Mouse (Mus musculus): Measurements from ENCODE around the gene Tfap2c. TPM values are rescaled to one million over a fixed set of nuclear protein-coding genes. Genes with fewer than 3 reads are reported as not detected.
A peak's percentile ranks its signal among the peaks of the same experiment; 100 is the strongest.

Tfap2c gene
- total and polyA plus RNA-seq, 3 experiments = not detected

DNA sequence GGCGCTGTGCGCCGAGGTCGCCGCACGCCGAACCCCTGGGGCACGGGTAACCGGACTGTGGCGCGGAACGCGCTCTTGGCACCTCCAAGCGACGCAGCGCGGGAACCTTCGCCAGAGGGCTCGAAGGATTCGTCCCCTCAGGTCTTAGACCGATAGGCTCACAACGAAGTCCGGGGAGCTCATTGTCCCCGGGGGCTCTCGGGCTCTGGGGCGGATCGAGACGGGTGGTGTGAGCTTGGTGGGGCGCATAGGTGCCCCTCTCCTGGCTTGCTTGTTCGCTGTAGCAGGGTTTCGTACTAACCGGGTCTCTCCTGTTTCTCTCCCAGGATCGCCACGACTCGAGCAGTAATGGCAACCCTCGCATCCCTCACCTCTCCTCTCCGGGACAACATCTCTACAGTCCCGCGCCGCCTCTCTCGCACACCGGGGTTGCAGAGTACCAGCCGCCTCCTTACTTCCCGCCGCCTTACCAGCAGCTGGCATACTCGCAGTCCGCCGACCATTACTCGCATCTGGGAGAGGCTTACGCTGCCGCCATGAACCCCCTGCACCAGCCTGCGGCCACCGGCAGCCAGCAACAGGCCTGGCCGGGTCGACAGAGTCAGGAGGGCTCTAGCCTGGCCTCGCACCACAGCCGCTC is 1.8 kb downstream of the Tfap2c start:
- DNase-seq = no peak

DNA sequence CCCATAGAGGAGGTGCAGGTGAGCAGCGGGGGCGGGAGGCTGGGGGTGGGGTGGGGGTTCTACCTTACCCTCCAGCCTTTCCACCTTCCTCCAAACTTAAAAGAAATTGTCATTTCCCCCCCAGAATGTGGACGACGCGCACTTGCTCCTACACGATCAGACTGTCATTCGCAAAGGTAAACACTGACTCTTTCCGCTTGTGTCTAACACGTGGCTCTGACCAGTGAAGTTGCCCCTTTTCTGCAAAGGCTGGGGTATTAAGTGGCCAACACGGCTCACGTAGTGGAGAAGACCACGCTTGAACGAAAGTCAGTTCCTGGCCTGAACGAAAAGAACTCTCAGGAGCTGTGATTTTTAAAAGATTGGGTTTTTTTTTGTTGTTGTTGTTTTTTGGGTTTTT is 2.5 kb downstream of the Tfap2c start:
- no peak for DNase-seq

DNA sequence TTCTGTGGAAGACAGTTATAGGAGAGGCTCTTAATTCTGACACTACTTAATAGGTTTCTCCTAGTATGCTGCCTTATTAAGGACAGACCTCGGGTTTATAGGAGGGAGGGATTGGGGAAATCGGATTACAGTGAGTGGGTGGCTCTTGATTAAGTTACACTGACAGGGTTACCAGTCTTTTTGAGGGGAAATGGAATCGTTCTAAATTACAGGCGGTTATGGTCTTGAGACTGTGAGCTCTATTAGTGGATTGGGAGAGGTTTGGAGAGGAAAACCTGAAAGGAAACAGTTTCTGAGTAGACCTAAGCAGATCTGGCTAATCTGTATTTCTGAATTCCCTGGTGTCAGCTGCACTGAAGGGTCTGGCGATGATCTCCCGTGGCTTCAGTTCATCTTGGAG is 3.3 kb downstream of the Tfap2c start:
- DNase-seq = no peak

DNA sequence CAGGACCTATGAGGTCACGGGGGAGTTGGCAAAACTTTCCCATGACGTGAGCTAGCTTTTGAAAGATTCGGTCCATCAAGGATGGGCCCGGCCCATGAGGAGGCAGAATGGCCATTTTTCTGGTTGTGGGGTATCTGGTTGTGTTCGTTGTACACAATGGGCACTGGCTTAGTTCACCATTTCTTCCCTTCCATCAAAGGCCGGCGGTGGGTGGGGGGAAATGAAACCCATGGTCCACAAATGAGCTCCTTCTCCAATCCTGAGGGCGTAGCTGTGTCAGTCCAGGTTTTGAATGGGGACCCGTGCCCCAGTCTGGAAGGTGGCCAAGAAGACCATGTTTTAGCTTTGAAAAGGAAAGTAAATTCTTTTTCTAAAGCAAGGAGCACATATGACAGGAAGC is 4.8 kb downstream of the Tfap2c start:
- no peak for DNase-seq

DNA sequence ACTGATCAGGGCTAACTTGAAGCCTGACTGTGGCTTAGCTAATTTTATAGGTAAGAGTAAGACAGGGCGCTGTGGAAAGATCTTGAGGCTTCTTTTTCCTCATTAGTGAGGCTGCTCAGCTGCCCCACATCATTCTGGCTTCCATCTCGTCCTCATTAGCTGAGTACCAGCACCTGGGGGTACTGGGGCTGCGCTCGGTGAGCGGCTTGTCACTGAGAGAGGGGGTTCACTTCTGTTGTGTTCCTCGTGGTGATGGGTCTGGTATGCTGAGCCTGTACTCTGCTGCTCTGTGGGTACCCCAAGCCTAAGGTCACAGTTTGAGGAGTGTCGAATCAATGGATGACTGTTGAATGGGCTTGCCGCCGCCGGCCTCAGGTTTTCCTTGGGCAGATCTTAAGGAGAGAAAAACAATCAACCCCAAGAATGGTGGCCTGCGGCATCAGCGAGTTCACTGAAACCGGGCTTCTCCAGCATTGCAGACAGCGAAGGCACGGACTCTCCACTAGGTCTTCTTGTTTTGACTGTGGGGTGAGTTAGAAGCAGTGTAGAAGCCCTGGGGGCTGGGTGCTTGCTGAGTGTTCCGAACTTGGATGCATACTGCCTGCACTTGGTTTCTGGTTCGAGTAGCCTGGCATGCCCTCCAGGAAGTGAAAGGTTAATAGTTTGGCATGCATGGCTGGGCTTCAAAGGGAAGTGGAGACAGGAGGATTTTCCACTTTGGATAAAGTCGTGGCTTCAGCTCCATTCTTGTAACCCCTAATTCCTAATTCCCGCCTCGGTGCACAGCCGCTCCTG is 9.5 kb downstream of the Tfap2c start:
- no peak for DNase-seq

DNA sequence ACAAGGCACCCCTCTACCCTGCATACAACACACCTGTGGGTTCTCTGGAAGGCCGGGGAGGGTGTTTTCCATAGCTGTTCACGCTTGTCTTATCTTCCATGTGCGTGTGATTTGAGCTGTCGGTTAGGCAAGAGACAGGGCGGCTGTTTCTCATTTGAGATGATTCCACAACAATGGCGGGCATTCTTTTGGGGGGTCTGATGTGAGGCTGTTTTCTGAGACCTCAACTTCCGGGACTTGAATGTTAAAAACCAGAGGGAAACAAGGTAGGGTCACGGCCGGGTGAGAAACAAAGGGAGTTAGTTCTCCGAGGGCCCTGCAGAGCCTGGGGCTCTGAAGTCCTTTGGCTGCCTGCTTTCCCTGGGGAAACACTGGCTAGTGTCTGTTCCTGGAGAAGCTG is 11.6 kb downstream of the Tfap2c start:
- no peak for DNase-seq

DNA sequence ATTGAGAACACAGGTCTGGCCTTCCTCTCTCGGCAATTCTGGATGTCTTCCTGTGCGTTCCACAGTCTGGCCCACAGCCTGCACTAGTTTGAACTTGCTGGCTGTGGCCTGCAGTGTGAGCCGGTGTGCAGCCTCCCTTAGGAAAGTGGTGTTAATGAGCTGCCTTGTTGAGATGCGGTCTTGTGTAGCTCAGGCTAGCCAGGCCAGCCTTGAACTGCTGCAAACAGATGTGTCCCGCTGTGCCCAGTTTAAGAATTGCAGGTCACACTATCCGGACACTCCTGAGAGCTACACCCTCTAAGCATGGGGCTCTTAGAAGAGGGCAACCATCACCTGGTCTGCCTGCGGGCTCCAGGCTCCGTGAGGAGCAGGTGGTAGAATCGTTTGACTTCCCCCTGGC is 18.4 kb downstream of the Tfap2c start:
- no peak for DNase-seq

DNA sequence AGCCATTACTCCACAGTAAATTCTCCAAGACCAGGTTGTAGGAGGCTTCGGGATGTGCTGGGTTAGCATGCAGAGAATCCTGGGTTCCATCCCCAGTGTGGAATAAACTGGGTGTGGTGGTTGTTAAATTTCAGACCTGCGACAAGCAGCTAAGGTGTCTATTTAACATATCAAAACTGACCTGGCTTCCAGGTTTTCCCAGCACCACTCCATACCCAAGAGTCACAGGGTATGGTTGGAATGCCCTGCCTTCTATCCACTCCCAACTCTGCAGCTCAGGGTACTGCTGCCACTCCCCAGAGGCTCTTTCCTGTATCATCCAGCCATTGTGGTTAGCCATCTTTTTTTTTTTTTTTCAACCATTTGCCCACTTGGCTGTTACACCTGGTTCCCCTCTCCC is 19.1 kb downstream of the Tfap2c start:
- no peak for DNase-seq

DNA sequence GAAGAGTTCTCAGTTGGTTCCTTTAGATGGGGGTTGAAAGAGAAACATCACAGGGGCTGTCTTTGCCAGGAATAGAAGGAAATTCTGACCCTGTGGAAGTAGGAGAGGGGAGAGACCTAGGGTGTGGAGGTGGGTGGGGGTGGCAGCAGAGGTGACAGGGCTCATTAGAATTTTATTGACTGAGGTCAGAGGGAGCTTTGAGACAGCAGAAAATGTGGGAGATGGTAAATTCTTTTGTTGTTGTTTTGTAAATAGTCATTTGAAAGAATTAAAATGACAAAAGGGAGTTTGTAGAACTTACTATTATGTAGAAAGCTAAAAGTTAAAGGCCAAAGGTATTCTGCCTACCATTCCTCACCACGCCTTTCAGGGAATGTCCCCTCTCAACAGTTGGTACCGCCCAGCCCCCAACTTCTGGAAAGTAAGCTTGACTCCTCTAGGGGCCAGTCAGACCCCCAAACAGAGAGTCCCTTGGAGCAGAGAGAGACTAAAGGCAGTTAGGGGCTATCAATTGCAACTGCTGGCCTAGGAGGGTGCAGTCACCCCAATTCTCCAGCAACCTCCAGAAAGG is 27.9 kb downstream of the Tfap2c start:
- DNase-seq = no peak

DNA sequence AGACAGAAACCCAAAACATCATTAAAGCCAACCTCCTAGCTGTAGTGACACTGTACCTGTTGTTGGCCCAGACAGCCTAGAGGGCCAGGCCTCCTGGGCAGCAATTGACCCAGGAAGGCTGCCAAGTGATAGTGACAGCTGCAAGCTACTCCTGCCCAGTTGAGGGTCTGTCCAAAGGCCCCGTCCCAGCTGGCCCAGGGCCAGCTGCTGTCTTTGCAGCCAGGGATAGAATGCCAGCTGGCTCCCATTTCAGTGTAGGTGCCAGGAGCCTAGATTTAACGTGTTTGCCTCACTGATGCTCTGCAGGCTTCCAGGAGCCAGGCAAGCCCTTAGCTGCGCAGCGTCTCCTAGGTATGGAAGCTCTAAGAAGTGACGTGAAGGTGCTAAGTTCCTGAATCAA is 29.8 kb downstream of the Tfap2c start:
- peak; percentile 44 for DNase-seq

DNA sequence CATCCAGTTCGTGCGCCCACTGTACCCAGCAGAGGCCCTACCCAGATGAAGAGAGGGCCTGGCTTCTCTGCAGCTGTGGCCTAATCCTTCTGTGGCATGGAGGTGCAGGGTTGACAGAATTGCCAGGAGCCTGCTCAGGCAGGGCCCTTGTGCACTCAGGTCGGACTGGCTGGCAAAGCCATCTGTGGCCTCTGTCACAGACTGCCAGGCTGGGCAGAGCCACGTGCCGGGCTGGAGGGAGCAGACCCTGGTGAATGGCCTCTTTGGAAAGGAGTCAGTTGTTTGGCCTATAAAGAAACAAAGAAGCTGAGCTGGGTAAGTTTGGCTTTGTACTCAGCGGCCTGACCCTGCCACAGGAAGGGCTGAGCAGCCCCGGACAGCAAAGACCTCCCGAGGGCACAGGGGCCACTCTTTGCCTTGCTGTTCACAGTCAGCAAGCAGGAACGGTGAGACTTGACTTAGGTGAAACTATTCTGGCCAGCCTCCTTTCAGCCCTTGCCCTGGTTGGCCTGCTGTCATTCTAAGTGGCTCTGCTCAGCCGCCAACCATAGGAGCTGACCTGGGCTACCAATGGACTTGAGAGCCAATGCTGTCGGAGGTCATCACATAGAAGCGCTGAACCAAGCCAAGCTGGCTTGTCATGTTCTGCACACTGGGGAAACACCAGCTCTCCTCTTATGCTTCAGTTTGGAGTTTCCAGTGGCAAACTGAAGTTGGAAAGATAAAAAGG is 31.3 kb downstream of the Tfap2c start:
- peak; percentile 28 for DNase-seq

DNA sequence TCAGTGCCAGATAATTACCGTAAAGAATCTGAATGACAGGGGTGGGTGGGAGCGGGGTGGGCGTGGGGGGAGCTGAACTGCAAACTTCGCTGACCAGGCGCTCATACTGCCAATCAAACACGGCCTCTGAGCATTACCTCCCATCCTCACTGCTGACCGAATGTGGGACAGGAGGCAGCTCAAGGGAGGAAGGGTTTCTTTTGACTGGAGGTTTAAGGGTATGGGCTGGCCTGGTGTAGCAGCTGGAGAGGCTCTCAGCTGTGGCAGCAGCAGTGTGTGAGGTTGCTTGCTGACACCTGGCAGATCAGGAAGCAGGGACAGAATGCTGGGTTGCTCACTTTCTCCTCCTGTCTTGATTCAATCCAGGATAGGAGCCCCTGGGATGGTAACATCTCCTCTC is 33.9 kb downstream of the Tfap2c start:
- DNase-seq = no peak

DNA sequence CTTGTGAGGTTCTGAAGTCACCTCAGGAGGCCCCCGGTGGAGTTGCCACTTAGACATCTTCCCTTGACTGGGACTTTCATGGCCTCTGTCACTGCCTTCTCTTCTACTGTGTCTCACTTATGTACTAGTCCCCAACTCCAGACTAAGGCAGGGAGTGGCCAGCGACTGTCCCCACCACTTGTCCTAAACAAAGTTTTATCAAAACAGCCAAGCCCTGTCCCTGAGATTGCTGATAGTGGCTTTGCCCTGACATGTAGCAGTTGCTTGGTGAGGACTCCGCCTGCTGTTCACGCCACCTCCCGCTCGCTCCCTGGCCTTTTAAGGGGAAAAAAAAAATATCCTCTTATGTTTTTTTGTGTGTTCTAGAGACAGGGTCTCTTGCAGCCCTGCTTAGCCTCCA is 35.9 kb downstream of the Tfap2c start:
- no peak for DNase-seq

DNA sequence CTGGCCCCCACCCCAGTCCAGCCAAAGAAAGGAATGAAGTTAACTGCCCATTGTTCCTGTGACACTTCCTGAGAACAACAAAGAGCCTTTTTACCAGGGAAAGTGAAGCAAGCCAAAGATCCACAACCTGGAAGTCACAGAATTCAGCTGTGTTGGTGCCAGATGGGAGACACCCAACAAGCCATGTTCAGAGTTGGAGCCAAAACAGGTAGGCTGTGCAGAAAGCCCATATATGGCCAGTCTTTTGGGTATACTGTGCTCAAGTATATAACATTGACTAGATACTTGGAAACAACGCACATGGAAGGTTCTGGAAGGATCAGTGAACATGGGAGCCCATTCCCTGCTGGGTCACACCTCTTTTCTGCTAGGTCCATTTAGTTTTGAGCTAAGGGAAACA is 39.7 kb downstream of the Tfap2c start:
- no peak for DNase-seq

DNA sequence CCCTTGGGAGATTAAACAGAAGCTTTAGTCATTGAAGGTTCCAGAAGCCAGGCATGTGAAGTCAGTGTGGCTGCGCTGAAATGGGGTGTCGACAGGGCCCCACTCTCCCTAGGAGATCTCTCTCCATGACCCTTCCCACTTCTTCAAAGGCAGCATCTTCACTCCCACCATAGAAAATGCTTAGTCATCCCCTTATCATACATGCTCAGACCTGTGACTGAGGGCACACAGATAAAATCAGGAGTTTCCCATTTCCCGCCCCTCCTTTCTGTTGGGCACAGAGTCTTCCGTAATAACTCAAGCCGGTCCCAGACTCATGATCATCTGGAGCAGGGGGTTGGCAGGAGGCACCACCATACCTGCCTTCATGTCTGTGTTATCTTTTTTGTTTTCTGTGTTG is 41.4 kb downstream of the Tfap2c start:
- no peak for DNase-seq

DNA sequence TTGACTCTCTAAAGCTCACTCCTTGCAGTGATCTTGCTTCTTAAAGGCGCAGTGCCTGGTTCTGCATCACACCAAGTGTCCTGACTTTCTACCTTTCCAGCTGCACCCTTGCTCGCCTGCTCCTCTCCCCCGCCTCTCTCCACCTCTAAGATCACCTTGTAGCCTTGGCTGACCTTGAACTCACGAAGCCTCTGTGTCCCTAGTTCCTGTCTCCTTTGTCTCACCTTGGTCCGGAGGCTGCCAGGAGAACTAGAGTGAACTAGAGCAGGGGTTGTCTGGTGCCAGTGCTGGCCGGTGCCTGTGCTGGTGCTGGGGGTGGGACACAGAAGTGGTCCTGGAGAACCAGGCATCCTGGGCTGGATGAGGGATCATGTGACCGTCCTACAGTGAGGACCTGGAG is 44.9 kb downstream of the Tfap2c start:
- DNase-seq = no peak

DNA sequence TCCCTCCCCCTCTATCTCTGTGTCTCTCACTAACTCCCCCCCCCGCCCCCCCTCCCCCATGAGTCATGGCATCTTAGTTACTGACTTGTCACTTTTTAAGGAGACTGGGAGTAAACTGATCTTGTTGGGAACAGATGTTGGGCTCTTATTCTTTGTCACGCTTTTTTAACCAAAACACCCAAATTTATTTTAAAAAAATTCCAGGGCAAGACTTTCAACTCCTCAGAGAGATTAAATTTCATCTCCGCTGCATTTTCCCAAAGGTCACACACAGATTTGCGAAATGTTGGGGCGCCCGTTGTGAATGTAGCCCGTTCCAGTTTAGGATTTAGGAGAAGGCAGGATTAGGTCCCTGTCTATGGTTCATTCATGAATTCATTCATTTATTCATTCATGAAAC is 47.7 kb downstream of the Tfap2c start:
- DNase-seq = no peak

DNA sequence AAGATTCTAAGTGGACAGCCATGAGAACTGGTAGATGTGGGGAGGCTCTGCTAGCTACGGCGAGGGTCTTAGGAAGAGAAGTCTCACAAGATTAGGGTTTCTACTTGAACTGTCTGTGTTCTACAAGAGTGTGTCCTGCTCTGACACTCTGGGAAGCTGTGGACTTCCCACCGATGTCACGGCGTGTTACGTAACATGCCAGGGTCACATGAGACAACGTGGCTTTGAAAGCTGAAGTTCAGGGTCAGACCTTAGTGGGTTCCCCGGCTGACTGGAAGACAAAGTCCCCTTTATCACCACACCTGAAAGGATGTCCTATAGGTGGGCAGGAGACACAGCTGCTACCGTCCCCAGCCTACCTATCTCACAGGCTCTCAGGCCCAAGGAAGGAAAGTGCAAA is 48.5 kb downstream of the Tfap2c start:
- DNase-seq = peak; percentile 55

DNA sequence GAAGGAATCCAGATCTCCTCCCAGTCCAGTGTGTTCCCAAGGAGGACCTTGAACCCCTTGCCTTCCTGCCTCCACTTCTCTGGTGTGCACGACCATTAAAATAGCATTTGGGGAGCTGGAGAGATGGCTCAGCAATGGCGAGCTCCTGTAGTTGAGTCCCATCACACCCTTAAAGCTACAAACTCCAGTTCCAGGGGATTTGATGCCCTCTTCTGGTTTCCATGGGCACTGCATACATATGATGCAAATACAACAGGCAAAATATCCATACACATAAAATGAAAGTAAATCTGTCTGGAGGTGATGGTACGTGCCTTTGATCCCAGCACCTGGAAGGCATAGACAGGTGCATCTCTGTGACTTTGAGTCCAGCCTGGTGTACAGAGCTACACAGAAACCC is 55.2 kb downstream of the Tfap2c start:
- no peak for DNase-seq

DNA sequence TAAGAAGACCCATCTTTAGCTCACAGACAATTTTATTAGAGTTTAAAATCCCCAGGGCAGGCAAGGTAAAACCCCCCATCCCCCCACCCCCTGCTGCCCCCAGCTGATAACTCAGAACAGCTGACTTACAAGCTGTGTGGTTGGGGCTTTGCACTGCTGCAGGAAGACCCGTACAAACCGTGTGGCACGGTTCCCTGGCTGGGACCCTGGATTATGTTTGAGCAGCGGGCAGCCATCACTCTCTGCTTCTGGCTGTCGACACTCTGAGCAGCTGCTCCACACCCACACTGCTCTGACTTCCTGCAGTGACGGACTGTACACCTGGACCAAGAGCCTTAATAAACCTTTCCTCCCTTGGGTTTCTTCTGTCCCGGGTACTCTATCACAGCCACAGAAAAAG is 56.2 kb downstream of the Tfap2c start:
- no peak for DNase-seq

DNA sequence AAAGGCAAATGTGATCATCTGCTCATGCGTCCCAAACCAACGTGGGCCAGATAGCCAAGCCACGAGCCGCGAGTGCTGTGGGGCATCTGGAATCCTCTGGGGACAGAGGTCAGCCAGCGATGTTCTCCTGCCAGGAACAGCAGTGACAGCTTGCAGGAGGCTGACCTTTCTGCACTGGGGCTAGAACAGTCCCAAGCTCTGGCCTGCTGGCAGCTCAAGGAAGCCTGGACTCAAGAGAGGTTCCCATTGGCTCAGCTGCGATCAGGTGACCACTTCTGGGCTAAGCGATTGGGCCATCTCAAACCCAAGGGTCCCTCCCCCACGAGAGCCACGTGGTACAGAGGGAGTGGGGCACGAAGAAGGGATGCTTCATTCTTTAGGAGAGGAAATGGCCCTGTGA is 58.3 kb downstream of the Tfap2c start:
- DNase-seq = peak; percentile 5
